Mouse (Mus musculus): ENCODE measurements around the gene Hebp1. TPM values are rescaled to one million over a fixed set of nuclear protein-coding genes. Genes with fewer than 3 reads are reported as not detected.
A peak's percentile ranks its signal among the peaks of the same experiment; 100 is the strongest.

Hebp1 gene
- polyA plus RNA-seq, 1 experiment from 2014 or later: 7.5 TPM

DNA sequence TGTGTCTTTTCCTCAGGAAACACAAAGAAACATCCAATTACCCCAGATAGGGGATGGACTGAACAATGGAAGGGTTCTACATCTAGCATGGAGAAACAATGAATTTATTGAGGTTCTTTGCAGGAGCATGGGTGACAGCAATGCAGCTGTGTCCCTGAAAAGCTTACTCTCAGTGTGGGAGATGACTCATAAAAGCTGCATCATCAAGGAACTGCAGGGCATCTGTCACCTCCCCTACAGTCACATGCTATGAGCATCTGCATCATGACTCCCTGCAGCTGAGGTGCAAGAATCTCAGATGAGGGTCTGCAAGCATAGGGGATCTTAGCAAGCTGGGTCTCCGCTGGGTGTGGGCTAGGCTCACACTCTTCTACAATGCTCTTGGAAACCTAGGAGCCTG lies 22.8 kb downstream of the Hebp1 start:
- no peak overlapping the region for H3K4me2 ChIP-seq
- H3K4me1 ChIP-seq: no peaks in the 10 kb centered on the region
- WGBS: 95% methylated on average over 1 of the region's 1 CpGs
- no peaks in the 10 kb centered on the region for H3K36me3 ChIP-seq
- no peaks in the 10 kb centered on the region for H3K27me3 ChIP-seq
- ATAC-seq (ENCODE audit: insufficient number of reproducible peaks, insufficient read depth, low FRiP score, low TSS enrichment, low read depth): no peak
- no peaks in the 10 kb centered on the region for H3K9me3 ChIP-seq
- H3K27ac ChIP-seq: no peak overlapping the region
- no peak overlapping the region for H3K4me3 ChIP-seq
- no peak overlapping the region for H3K9ac ChIP-seq

DNA sequence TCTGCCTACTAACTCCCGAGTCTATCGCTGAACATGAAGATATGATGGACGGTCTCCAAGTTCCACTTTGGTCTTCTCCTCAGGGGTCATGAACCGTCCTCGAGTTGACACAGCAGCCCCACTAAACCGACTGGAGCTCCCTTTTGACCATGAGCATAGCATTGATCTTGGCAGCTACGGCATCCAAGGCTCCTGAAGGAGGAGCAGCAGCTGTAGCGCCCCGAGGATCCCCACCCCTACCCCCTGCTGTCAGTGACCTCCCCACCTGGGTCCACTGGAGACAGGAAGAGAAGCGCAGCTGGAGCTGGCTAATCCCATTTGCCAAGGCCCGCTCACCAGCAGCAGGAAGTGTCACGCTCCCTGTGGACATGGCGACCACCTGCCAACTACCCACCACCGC lies 26.1 kb downstream of the Hebp1 start:
- Histone ChIP-seq H3K27ac (no peak overlapping the region), H3K9ac (no peak overlapping the region), H3K27me3 (no peaks in the 10 kb centered on the region), H3K9me3 (no peaks in the 10 kb centered on the region), H3K4me3 (no peak overlapping the region), H3K4me1 (peaks cover 10% of the 10 kb centered on the region; the same call in 1 of the 2 replicates), H3K4me2 (no peak overlapping the region), H3K36me3 (no peaks in the 10 kb centered on the region)
- 76% methylated on average over 14 of the region's 14 CpGs for WGBS
- ATAC-seq (ENCODE audit: insufficient number of reproducible peaks, insufficient read depth, low FRiP score, low TSS enrichment, low read depth): no peak

GRCm38 (mm10) chr6:135169246-135169645 lies 28.6 kb downstream of the Hebp1 start:
- no peaks in the 10 kb centered on the region for H3K27me3 ChIP-seq
- no peak for ATAC-seq (ENCODE audit: insufficient number of reproducible peaks, insufficient read depth, low FRiP score, low TSS enrichment, low read depth)
- no peak overlapping the region for H3K9ac ChIP-seq
- peaks cover 10% of the 10 kb centered on the region; the same call in 1 of the 2 replicates for H3K4me1 ChIP-seq
- no peak overlapping the region for H3K4me2 ChIP-seq
- no peaks in the 10 kb centered on the region for H3K36me3 ChIP-seq
- no peaks in the 10 kb centered on the region for H3K9me3 ChIP-seq
- 82% methylated on average over 3 of the region's 3 CpGs for WGBS
- H3K4me3 ChIP-seq: no peak overlapping the region
- no peak overlapping the region for H3K27ac ChIP-seq

GRCm38 (mm10) chr6:135168471-135168870 lies 29.4 kb downstream of the Hebp1 start:
- H3K9ac ChIP-seq: peak overlapping the region; percentile 80
- H3K27me3 ChIP-seq: no peaks in the 10 kb centered on the region
- peak overlapping the region; percentile 90 for H3K4me2 ChIP-seq
- WGBS: 74% methylated on average over 6 of the region's 6 CpGs
- H3K36me3 ChIP-seq: no peaks in the 10 kb centered on the region
- H3K4me3 ChIP-seq: peak overlapping the region; percentile 66
- ATAC-seq (ENCODE audit: insufficient number of reproducible peaks, insufficient read depth, low FRiP score, low TSS enrichment, low read depth): no peak
- no peak overlapping the region for H3K27ac ChIP-seq
- H3K9me3 ChIP-seq: no peaks in the 10 kb centered on the region
- peaks cover 11% of the 10 kb centered on the region; the same call in 1 of the 2 replicates for H3K4me1 ChIP-seq

GRCm38 (mm10) chr6:135167380-135168311 lies 30.2 kb downstream of the Hebp1 start:
- ATAC-seq (ENCODE audit: insufficient number of reproducible peaks, insufficient read depth, low FRiP score, low TSS enrichment, low read depth): peak; percentile 77
- Histone ChIP-seq H3K4me2 (peak overlapping the region; percentile 90), H3K27ac (peak overlapping the region; percentile 44; the same call in 1 of the 2 replicates), H3K36me3 (no peaks in the 10 kb centered on the region), H3K27me3 (no peaks in the 10 kb centered on the region), H3K4me1 (peaks cover 17% of the 10 kb centered on the region), H3K9me3 (no peaks in the 10 kb centered on the region), H3K4me3 (peak overlapping the region; percentile 66), H3K9ac (peak overlapping the region; percentile 80)
- WGBS: 4% methylated on average over 46 of the region's 46 CpGs

DNA sequence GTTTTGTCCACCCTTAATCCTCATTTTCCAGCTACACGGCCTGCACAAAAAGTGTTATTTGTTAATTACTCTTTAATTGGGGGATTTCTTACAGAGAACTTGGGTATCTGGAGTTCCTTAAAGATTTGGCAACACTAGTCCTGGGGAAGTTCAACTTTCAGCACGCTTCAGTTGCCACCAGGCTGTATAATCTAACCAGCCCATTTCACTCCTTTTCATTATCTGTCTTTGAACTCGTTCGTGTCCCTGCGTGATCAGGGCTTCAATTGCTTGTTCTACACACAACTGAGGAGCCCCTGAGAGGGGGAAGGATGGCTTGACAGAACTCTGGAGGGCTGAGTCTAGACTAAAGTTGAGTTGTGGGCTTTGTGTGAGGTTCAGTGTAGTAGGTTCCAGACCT lies 31.1 kb downstream of the Hebp1 start:
- H3K4me3 ChIP-seq: no peak overlapping the region
- H3K4me2 ChIP-seq: 0 out of 2 replicates have a peak overlapping the region, but pooled peaks have one; percentile 90
- no peak for ATAC-seq (ENCODE audit: insufficient number of reproducible peaks, insufficient read depth, low FRiP score, low TSS enrichment, low read depth)
- WGBS: 74% methylated on average over 5 of the region's 5 CpGs
- H3K36me3 ChIP-seq: no peaks in the 10 kb centered on the region
- peaks cover 17% of the 10 kb centered on the region for H3K4me1 ChIP-seq
- no peaks in the 10 kb centered on the region for H3K9me3 ChIP-seq
- H3K27me3 ChIP-seq: no peaks in the 10 kb centered on the region
- no peak overlapping the region for H3K9ac ChIP-seq
- H3K27ac ChIP-seq: no peak overlapping the region

DNA sequence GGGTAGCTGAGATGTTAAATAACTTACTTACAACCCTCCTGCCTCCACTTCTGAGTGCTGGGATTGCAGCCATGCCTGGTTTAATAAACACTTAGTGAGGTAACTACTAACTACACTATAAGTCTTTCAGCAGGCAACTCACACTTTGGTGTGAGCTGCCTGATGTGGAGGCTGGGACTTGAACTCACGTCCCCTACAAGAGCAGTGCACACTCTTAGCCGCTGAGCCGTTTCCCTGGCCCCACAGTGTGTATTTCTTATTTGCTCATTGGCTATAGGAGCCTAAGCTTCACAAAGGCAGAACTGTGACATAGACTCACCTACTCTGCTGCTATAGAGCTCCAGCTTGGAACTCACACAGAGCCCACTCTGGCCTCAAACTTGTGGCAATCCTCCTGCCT lies 31.6 kb downstream of the Hebp1 start:
- H3K9ac ChIP-seq: no peak overlapping the region

DNA sequence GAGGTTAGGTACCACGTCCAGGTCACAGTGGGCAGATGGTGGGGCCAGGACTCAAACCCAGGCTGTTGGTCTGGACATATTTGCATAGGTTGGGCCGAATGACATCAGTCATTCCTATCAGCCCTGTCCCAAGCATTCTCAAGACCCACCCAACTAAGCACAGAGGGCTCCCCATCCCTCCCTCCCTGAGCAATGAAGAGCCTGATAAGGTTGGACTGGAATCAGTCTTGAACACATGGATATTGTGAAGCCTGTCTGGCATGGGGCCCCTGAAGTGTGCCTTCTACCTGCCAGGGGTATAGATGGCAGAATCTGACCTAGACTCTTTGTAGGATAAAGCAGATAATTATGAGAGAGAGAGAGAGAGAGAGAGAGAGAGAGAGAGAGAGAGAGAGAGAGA lies 32.1 kb downstream of the Hebp1 start:
- Histone ChIP-seq H3K27ac (no peak overlapping the region), H3K4me3 (no peak overlapping the region), H3K27me3 (no peaks in the 10 kb centered on the region), H3K9ac (no peak overlapping the region), H3K36me3 (no peaks in the 10 kb centered on the region), H3K4me1 (peaks cover 17% of the 10 kb centered on the region), H3K9me3 (no peaks in the 10 kb centered on the region), H3K4me2 (no peak overlapping the region)
- WGBS: 78% methylated on average over 2 of the region's 2 CpGs
- ATAC-seq (ENCODE audit: insufficient number of reproducible peaks, insufficient read depth, low FRiP score, low TSS enrichment, low read depth): no peak

More for the DNA sequence above, 31.6 kb downstream of the Hebp1 start:
- no peaks in the 10 kb centered on the region for H3K9me3 ChIP-seq
- H3K27me3 ChIP-seq: no peaks in the 10 kb centered on the region
- no peak for ATAC-seq (ENCODE audit: insufficient number of reproducible peaks, insufficient read depth, low FRiP score, low TSS enrichment, low read depth)
- no peak overlapping the region for H3K27ac ChIP-seq
- no peak overlapping the region for H3K4me2 ChIP-seq
- no peaks in the 10 kb centered on the region for H3K36me3 ChIP-seq
- no peak overlapping the region for H3K4me3 ChIP-seq
- 86% methylated on average over 3 of the region's 3 CpGs for WGBS
- peaks cover 17% of the 10 kb centered on the region for H3K4me1 ChIP-seq

DNA sequence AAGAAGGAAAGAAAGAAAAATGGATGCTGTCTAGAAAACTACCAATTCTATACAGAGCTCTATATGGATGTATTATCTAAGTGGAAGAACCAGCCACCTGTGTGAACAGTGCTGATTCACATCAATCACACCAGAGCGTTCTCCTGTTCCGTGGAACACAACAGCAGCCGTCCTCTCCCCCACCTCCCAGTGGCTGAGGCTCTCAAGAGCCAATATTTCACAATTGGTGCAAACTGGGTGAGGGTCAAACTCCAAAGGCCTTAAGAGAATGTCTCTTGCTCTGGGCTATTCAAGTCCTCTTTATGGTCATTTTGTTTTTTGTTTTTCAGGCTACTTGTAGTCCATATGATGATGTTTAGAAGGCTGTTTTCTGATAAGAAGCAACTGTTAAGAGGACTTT lies 32.6 kb downstream of the Hebp1 start:
- no peak overlapping the region for H3K4me3 ChIP-seq
- no peak for ATAC-seq (ENCODE audit: insufficient number of reproducible peaks, insufficient read depth, low FRiP score, low TSS enrichment, low read depth)

GRCm38 (mm10) chr6:135162861-135163260 lies 35.0 kb downstream of the Hebp1 start:
- no peak for ATAC-seq (ENCODE audit: insufficient number of reproducible peaks, insufficient read depth, low FRiP score, low TSS enrichment, low read depth)
- no peak overlapping the region for H3K4me2 ChIP-seq
- H3K9ac ChIP-seq: no peak overlapping the region
- no peaks in the 10 kb centered on the region for H3K36me3 ChIP-seq
- H3K27ac ChIP-seq: no peak overlapping the region
- no peaks in the 10 kb centered on the region for H3K9me3 ChIP-seq
- H3K4me3 ChIP-seq: no peak overlapping the region
- no peaks in the 10 kb centered on the region for H3K27me3 ChIP-seq
- 56% methylated on average over 4 of the region's 4 CpGs for WGBS
- peaks cover 13% of the 10 kb centered on the region for H3K4me1 ChIP-seq

More for the DNA sequence above, 32.6 kb downstream of the Hebp1 start:
- no peaks in the 10 kb centered on the region for H3K36me3 ChIP-seq
- peaks cover 17% of the 10 kb centered on the region for H3K4me1 ChIP-seq
- no peaks in the 10 kb centered on the region for H3K9me3 ChIP-seq
- no peak overlapping the region for H3K4me2 ChIP-seq
- 90% methylated on average over 3 of the region's 3 CpGs for WGBS
- H3K27ac ChIP-seq: no peak overlapping the region
- H3K9ac ChIP-seq: no peak overlapping the region
- no peaks in the 10 kb centered on the region for H3K27me3 ChIP-seq

DNA sequence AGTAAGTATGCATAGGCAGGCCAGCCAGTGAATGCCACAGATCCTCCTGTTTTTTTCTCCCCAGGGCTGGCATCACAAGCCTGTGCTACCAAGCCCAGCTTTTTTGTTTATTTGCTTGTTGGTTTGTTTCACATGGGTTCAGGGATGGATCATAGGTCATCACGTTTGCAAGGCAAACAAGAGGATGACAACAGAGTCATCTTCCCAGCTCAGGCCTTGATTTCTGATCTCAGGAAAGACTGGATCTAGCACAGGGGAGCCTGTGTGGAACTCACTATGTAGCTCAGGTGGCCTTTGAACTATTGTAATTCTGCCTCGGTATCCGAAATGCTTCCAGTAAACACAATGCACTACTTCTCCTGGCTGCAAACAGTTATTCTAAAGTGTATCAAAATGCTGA lies 35.5 kb downstream of the Hebp1 start:
- H3K4me1 ChIP-seq: peaks cover 8% of the 10 kb centered on the region
- ATAC-seq (ENCODE audit: insufficient number of reproducible peaks, insufficient read depth, low FRiP score, low TSS enrichment, low read depth): no peak
- H3K27ac ChIP-seq: no peak overlapping the region
- 87% methylated on average over 3 of the region's 3 CpGs for WGBS
- H3K4me3 ChIP-seq: no peak overlapping the region
- no peak overlapping the region for H3K4me2 ChIP-seq
- no peaks in the 10 kb centered on the region for H3K36me3 ChIP-seq
- no peak overlapping the region for H3K9ac ChIP-seq
- no peaks in the 10 kb centered on the region for H3K9me3 ChIP-seq
- H3K27me3 ChIP-seq: no peaks in the 10 kb centered on the region

DNA sequence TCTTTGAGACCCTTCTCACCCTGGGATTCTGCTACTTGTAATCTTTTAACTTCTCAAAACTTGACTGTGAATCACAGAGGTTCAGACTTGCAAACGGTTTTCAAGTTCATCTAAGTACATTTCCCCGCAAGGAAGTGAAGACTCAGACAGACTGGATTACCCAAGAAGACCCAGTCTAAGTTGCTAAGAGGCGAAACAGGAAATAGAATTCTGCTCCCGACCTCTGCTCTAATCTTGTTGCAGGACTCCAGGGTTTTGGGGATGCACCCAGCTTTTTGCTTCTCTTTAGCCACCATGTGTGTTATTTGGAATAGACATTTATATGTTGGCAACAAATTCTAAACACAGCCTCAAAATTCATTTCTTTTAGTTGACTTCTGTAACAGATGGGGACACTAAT lies 36.5 kb downstream of the Hebp1 start:
- no peak overlapping the region for H3K4me3 ChIP-seq
- ATAC-seq (ENCODE audit: insufficient number of reproducible peaks, insufficient read depth, low FRiP score, low TSS enrichment, low read depth): no peak

More for the DNA sequence above, 36.5 kb downstream of the Hebp1 start:
- Histone ChIP-seq H3K4me1 (peaks cover 7% of the 10 kb centered on the region), H3K9ac (no peak overlapping the region), H3K4me2 (no peak overlapping the region), H3K27ac (no peak overlapping the region), H3K9me3 (no peaks in the 10 kb centered on the region), H3K27me3 (no peaks in the 10 kb centered on the region), H3K36me3 (no peaks in the 10 kb centered on the region)
- WGBS: 66% methylated on average over 4 of the region's 4 CpGs
